Mouse (Mus musculus) left cerebral cortex, postnatal 25 days (tissue): ENCODE results near the gene Lmntd1. TPM values are rescaled to one million over a fixed set of nuclear protein-coding genes. Genes with fewer than 3 reads are reported as not detected.
A peak's percentile ranks its signal among the peaks of the same experiment; 100 is the strongest.

Source experiments
- DNase-seq, 2 experiments: peaks; one replicate each; pipeline ENCODE4 v3.0.0; 2022; ENCODE audit warnings: low spot score in 2 of 2, mixed read lengths in 1 of 2
- intact Hi-C: fragments of 180-260 bp; cut with DNase I; formaldehyde crosslinking; loops from one replicate; pipeline ENCODE4 v1.15.1; 2025
- total RNA-seq, 2 experiments: library from RNA; stranded (reverse); gene quantifications; 2 replicates each; pipeline ENCODE4 v1.2.3; 2021

The Lmntd1 gene
- total RNA-seq, 2 experiments from 2014 or later = 0.96 to 1.3 TPM

GRCm38 (mm10) chr6:145445811-145446500 lies 168.2 kb downstream of the Lmntd1 start:
- DNase-seq = no peak
- intact Hi-C loops = no loop called here

GRCm38 (mm10) chr6:145445380-145445779 lies 168.7 kb downstream of the Lmntd1 start:
- DNase-seq = no peak
- intact Hi-C loops = no loop called here

- intact Hi-C loops = loop anchor here (5.0 kb wide), 2 partner anchors 80 to 350 kb away; no protein-coding TSS in a partner anchor
- no peak for DNase-seq
Measured at GRCm38 (mm10) chr6:145442786-145443185, 171.3 kb downstream of the Lmntd1 start.

DNA sequence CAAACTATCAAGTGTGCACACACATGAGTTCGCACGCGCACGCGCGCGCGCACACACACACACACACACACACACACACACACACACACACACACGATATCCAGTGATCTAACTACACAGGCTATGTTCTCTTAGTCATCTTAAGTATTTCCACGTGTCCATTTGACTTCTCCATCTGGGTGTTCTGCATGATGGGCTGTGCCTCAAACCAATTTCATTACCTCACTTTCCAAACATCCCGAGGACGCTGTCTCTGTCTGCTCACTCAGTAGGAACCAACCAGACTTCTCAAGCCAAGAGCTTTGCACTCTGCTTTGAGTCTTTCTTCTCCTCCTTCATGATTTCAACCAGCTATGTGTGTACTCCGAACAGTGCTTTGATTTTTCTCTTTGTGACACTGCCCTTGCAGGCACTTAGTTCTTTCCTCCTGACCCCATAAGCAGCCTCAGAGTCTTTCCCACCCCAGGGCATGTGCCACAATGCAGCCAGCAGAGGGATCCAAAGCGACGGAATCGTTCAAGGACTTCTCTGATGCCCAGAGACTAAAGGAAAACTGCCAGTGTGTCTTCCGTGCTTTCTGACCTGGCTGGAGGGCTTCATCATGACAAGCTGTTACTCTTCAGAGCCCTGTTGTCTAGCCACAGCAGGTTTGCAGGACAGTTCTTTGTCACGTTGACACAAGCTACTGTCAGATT lies 172.6 kb downstream of the Lmntd1 start:
- intact Hi-C loops = loop anchor here (5.0 kb wide), 2 partner anchors 79 to 351 kb away; no protein-coding TSS in a partner anchor
- peak in 1 of 2 experiments; percentile 7 for DNase-seq

GRCm38 (mm10) chr6:145438851-145439250 lies 175.3 kb downstream of the Lmntd1 start:
- no peak for DNase-seq
- intact Hi-C loops = no loop called here

DNA sequence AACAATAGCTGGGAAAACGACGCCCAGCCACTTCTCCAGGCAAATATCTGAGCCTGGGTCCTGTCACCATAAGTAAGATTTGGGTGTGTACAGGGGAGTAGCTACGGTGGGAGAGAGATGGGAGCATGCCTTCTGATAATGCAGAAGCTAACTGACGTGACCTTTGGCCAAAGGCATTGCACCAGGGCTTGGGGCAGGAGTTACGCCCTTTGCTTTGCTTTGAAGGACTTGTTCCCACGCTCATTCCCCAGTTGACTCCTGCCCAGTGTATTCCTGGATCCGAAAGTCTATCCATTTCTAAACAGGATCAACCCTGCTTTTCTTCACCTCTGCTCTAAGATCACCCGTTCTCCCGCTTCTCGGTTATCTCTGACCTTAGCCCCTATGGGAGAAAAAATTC lies 178.4 kb downstream of the Lmntd1 start:
- intact Hi-C loops = no loop called here
- DNase-seq = no peak

- no peak for DNase-seq
- intact Hi-C loops = no loop called here
Measured at GRCm38 (mm10) chr6:145435156-145435555, 179.0 kb downstream of the Lmntd1 start.

GRCm38 (mm10) chr6:145433897-145434296 lies 180.2 kb downstream of the Lmntd1 start:
- intact Hi-C loops = no loop called here
- DNase-seq = no peak

- no peak for DNase-seq
- intact Hi-C loops = no loop called here
Measured at GRCm38 (mm10) chr6:145432711-145433708, 181.1 kb downstream of the Lmntd1 start.

DNA sequence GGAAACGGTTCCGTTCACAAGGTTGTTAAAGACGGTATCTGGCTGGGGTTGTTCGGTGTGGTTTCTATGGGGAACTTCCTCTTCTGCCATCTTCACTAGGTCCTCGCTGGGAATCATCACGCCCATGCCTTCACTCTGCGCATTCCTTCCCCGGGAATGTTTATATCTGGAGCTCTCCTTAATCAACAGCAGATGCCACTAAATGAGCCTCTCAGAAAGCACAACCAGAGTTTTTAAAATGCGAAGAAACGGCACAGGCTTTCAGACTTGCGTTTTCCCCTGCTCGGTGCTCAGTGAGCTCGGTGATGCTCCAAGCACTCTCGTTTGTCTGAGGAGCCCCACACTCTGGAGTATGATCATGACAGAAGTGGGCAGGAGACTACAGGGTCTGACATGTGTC lies 182.4 kb downstream of the Lmntd1 start:
- DNase-seq = peak; percentile 8 to 19
- intact Hi-C loops = no loop called here

- peak in 1 of 2 experiments; percentile 9 for DNase-seq
- intact Hi-C loops = no loop called here
Measured at GRCm38 (mm10) chr6:145427411-145427810, 186.7 kb downstream of the Lmntd1 start.

DNA sequence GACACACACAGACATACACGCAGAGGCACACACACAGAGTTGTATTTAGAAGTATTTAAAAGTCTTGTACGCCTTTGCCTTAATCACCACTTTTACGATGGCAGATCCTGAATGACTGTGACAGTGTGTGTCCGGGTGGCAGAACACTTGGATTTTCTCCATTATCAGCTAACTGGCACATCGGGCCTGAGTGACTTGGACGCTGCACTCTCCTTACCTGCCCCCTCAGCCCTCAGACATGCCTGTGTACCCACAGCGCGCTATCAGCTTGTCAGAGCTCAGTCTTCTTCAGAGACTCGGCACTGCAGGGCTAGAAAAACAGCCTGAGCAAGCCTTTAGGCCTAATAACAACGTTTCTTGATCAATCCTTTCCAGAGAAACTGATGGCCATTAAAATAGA lies 187.6 kb downstream of the Lmntd1 start:
- intact Hi-C loops = no loop called here
- no peak for DNase-seq

- intact Hi-C loops = loop anchor here (5.0 kb wide), 1 partner anchor 62 kb away; no protein-coding TSS in a partner anchor
- DNase-seq = no peak
Measured at GRCm38 (mm10) chr6:145424156-145424555, 190.0 kb downstream of the Lmntd1 start.

DNA sequence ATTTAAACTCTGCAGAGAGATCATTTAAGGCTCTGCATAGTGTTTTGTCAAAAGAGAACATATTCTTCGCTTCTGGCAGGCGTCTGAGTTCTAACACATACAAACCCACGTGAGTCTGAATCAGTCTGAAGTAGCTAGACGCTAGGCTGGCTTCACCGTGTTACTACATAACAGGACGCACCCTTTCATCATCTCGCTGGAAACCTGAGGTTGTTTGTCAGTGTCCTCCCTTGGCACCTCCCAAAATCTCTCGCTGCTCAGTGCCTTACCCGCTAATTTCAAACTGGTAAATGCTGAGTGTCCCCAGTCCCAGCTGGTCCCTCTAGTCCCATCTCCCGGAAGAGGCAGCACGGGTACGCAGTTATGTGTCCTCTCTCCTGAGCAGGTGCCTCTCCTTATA lies 190.6 kb downstream of the Lmntd1 start:
- peak; percentile 37 to 63 for DNase-seq
- intact Hi-C loops = loop anchor here (5.0 kb wide), 1 partner anchor 61 kb away; no protein-coding TSS in a partner anchor

GRCm38 (mm10) chr6:145421666-145422065 lies 192.5 kb downstream of the Lmntd1 start:
- intact Hi-C loops = loop anchor here (5.0 kb wide), 1 partner anchor 59 kb away; no protein-coding TSS in a partner anchor

DNA sequence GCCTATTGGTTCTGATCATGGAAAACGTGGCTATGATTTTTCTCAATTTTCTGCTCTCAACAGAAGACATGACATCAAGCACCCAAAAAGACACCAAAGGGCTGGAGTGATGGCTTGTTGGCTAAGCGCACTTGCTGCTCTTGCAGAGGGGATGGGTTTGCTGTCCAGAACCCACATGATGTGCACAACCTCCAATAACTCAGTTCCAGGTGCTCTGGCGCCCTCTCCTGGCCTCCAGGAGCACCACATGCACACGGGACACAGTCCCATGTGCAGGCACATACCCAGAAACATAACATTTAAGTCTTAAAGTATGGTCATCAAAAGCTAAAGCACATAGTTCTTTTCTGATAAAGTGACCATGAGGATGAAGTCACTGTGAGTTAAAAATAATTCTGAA lies 193.7 kb downstream of the Lmntd1 start:
- no peak for DNase-seq
- intact Hi-C loops = loop anchor here (5.0 kb wide), 1 partner anchor 58 kb away; no protein-coding TSS in a partner anchor

More at GRCm38 (mm10) chr6:145421666-145422065, 192.5 kb downstream of the Lmntd1 start:
- DNase-seq = no peak

GRCm38 (mm10) chr6:145418856-145419255 lies 195.3 kb downstream of the Lmntd1 start:
- intact Hi-C loops = no loop called here

DNA sequence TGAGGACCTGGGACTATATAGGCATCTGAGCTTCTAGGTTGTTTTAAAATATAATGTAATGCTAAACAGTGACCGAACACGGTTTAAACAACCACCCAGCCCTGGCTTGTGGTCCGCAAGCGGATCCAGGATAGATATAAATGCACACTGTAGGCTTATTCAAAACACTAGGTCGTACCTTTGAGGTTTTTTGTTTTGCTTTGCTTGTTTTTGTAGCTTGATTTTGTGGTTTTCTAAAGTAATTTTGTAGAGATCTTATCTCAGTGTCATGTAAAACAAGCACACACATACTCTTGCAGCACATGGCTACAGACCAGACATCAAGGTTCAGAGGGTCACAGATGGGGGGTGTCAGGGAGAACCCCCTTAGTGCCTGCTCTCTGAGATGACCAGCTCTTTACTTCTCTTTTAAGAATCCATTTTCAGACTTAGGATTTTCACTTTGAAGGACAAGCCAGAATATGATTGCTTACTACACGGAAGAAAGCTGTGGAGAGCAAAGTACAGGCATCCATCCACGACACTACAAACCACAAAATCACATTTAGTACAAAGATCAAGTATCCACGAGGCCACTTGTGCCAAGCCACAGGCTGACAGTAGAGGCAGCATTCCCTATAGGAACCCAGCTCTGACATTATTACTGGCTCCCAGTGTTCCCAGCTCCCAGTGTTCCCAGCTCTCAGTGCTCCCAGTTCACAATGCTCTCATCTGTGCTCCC lies 196.2 kb downstream of the Lmntd1 start:
- no peak for DNase-seq
- intact Hi-C loops = no loop called here

More at GRCm38 (mm10) chr6:145418856-145419255, 195.3 kb downstream of the Lmntd1 start:
- no peak for DNase-seq
